In the genomic region with DNA sequence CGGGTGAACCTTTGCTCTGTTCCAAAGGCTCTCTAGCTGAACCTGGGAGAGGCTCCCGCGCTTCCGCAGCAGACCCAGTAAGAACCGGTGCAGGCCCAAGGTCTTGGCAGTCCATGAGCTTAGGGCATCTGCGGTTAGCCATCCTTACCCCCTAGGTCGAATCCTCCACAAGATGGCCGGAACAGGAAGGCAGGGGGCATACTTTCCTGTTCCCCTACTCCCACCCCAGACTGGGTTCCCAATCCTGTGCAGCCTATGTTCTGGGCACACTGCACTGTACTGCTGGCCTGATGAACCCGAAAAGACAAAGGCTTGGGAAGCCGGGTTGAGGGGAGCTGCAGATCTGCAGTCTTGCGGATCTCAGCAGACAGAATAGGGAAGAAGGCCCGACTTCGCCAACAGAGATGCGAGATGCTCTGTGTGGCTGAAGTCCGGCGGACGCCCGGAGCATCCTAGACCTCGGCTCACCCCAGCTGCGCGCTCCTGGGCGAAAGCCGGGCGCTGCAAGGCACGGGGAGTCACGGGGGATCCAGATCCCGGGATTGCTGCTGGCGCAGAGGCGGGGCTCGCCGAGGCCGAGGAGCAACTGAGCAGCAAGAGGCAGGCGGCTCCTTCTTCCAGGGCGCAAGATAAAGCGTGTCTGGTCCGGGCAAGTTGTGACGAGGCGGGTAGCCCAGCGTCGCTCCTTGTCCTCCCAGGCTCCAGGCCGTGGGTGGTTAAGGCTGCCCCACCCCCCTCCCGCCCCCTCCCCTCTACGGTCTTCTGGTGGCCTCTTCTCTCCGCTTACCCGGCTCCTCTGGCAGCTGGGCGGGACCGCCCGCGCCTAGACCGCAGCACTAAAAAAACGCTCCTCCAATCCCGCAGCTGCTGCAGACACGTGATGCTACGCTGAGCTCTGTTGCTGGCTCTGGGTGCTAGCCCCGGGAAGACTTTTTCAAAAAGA, we compare ENCODE assay signal across 9 mouse cellular contexts. TPM values are rescaled to one million over a fixed set of nuclear protein-coding genes. Genes with fewer than 3 reads are reported as not detected.
DNase-seq lines count a peak whose midpoint lies in the region; ATAC-seq and TF ChIP-seq lines count a peak whose summit lies in the region.
"Had no signal": no experiment of that assay in that cellular context is flagged by ENCODE, and none has a peak within 500 bp of the region (broad histone marks: within the 10 kb centered on the region; RNA-seq: fewer than 3 reads in every experiment).

TSS of gene Dzip1 (minus strand) at position 788 of the 943 bp plus-strand sequence.

- peaks cover 8% of the 10 kb centered on the region; the same call in 1 of the 2 replicates for H3K36me3 ChIP-seq in forebrain, embryonic 14.5 days (ENCODE audit: control insufficient read depth, insufficient read depth, low read length)
- H3K36me3 ChIP-seq in liver, postnatal 0 days (replicated peaks; ENCODE audit: insufficient read depth, low read length): no peaks in the 10 kb centered on the region
- H3K36me3 ChIP-seq in neural tube, embryonic 15.5 days: no peaks in the 10 kb centered on the region

- H3K4me1 ChIP-seq in brown adipose tissue, adult 24 weeks (ENCODE audit: control insufficient read depth, insufficient read depth, insufficient read length, low read length): no peaks in the 10 kb centered on the region
- peaks cover 42% of the 10 kb centered on the region for H3K4me1 ChIP-seq in forebrain, embryonic 14.5 days (ENCODE audit: control insufficient read depth, insufficient read depth, low read length)
- H3K4me1 ChIP-seq in liver, postnatal 0 days (ENCODE audit: insufficient read depth): peaks cover 15% of the 10 kb centered on the region
- H3K4me1 ChIP-seq in neural tube, embryonic 15.5 days: peaks cover 48% of the 10 kb centered on the region

- ATAC-seq in forebrain, embryonic 14.5 days: peak; percentile 97
- ATAC-seq in liver, postnatal 0 days: peak; percentile 66
- ATAC-seq in neural tube, embryonic 15.5 days (ENCODE audit: low FRiP score): peak; percentile 96

- peak within 1 kb of the TSS; percentile 85 for H3K9ac ChIP-seq in forebrain, embryonic 14.5 days (ENCODE audit: low read length)
- peak within 1 kb of the TSS; percentile 41 for H3K9ac ChIP-seq in liver, postnatal 0 days (replicated peaks)
- peak within 1 kb of the TSS; percentile 91 for H3K9ac ChIP-seq in neural tube, embryonic 15.5 days (replicated peaks)

- no peaks in the 10 kb centered on the region for H3K9me3 ChIP-seq in forebrain, embryonic 14.5 days (replicated peaks; ENCODE audit: control insufficient read depth, low read length)
- H3K9me3 ChIP-seq in liver, postnatal 0 days (ENCODE audit: low read length): no peaks in the 10 kb centered on the region
- H3K9me3 ChIP-seq in neural tube, embryonic 15.5 days (replicated peaks): no peaks in the 10 kb centered on the region

- TF ChIP-seq CTCF in liver, postnatal 0 days (IDR thresholded peaks at IDR 0.05; ENCODE audit: low read depth): no peak

- WGBS in forebrain, embryonic 14.5 days: under 1% methylated on average over 55 of the region's 55 CpGs
- 4% methylated on average over 49 of the region's 55 CpGs for WGBS in liver, postnatal 0 days (ENCODE audit: insufficient replicate concordance)
- WGBS in neural tube, embryonic 15.5 days: under 1% methylated on average over 55 of the region's 55 CpGs

- no peak within 1 kb of the TSS for H3K27ac ChIP-seq in brown adipose tissue, adult 24 weeks (replicated peaks; ENCODE audit: low read depth, low read length)
- H3K27ac ChIP-seq in forebrain, embryonic 14.5 days (ENCODE audit: low read depth, low read length): peak within 1 kb of the TSS; percentile 82
- H3K27ac ChIP-seq in liver, postnatal 0 days (ENCODE audit: low read depth): no peak within 1 kb of the TSS
- H3K27ac ChIP-seq in neural tube, embryonic 15.5 days (replicated peaks): peak within 1 kb of the TSS; percentile 95
- H3K27ac ChIP-seq: macrophage had no signal

- TF ChIP-seq EP300 in liver, postnatal 0 days (IDR thresholded peaks at IDR 0.05; ENCODE audit: low read depth): no peak

- intact Hi-C loops in heart, postnatal 10 days (cut with DNase I): no loop called here

- H3K4me3 ChIP-seq in brown adipose tissue, adult 24 weeks (ENCODE audit: insufficient read depth, low read depth, low read length): peak within 1 kb of the TSS; percentile 53
- peak within 1 kb of the TSS; percentile 57 for H3K4me3 ChIP-seq in forebrain, embryonic 14.5 days (ENCODE audit: low read depth, low read length)
- peak within 1 kb of the TSS; percentile 49 for H3K4me3 ChIP-seq in liver, postnatal 0 days (ENCODE audit: low read depth, low read length)
- H3K4me3 ChIP-seq in neural tube, embryonic 15.5 days (replicated peaks): peak within 1 kb of the TSS; percentile 81

- H3K27me3 ChIP-seq in forebrain, embryonic 14.5 days (replicated peaks; ENCODE audit: control insufficient read depth, insufficient read depth, low read length): no peaks in the 10 kb centered on the region
- H3K27me3 ChIP-seq in liver, postnatal 0 days (ENCODE audit: insufficient read depth, low read length): peaks cover 54% of the 10 kb centered on the region
- H3K27me3 ChIP-seq in neural tube, embryonic 15.5 days (replicated peaks): no peaks in the 10 kb centered on the region

- H3K4me2 ChIP-seq in forebrain, embryonic 14.5 days (ENCODE audit: low read length): peak within 1 kb of the TSS; percentile 61
- peak within 1 kb of the TSS; percentile 74 for H3K4me2 ChIP-seq in liver, postnatal 0 days (ENCODE audit: low read depth, low read length)
- H3K4me2 ChIP-seq in neural tube, embryonic 15.5 days: peak within 1 kb of the TSS; percentile 88

- DNase-seq in ES-CJ7 (ENCODE audit: low read depth, low spot score): peak; percentile 88
- DNase-seq in forebrain, embryonic 14.5 days (ENCODE audit: low spot score): peak; percentile 93
- DNase-seq in heart, postnatal 10 days: peak; percentile 68 to 73
- DNase-seq in kidney, postnatal 4 days: peak; percentile 74 to 84
- no peak for DNase-seq in liver, postnatal 0 days
- DNase-seq in thymus, postnatal 36 days: peak; percentile 70 to 81

RNA-seq across cellular contexts. Expression of gene Dzip1, which starts in this region (rescaled TPM):
- 0.58 and 1.5 TPM in 2 replicates for polyA plus RNA-seq in brown adipose tissue, adult 24 weeks (2012; ENCODE audit: insufficient read depth, insufficient read length, missing spikeins)
- 30.2 and 40.4 TPM in 2 replicates for polyA plus RNA-seq in forebrain, embryonic 14.5 days (2014; fragmentation: Nextera tagmentation; extraction: Ambion mirVana)
- 1 to 10 TPM; 4.0 to 5.4 TPM for total RNA-seq in heart, postnatal 10 days (2021)
- 0.42 and 0.75 TPM in 2 replicates for polyA plus RNA-seq in liver, postnatal 0 days (2015; fragmentation: Nextera tagmentation; extraction: Ambion mirVana)
- 86.1 and 100 TPM in 2 replicates for polyA plus RNA-seq in neural tube, embryonic 15.5 days (2015; fragmentation: Nextera tagmentation; extraction: Ambion mirVana)

Comparison
In these comparisons a context has a peak if more than half of its experiments do, and no peak if none do; other contexts are left out.
1. RNA of gene Dzip1 (polyA plus RNA-seq): 86.1 to 100 TPM in neural tube, embryonic 15.5 days and 30.2 to 40.4 TPM in forebrain, embryonic 14.5 days; 0.58 to 1.5 TPM in brown adipose tissue, adult 24 weeks and 0.42 to 0.75 TPM in liver, postnatal 0 days; every median in the first group is over 10 times any median in the second.
2. Peak in ATAC-seq, H3K4me3 ChIP-seq, H3K9ac ChIP-seq and H3K4me2 ChIP-seq in liver, postnatal 0 days; RNA of the gene not detected or under 1 TPM.
3. H3K27ac ChIP-seq: peak in forebrain, embryonic 14.5 days (single experiment) and neural tube, embryonic 15.5 days (single experiment); none in brown adipose tissue, adult 24 weeks (single experiment) and liver, postnatal 0 days (single experiment).
4. H3K9ac ChIP-seq: peak in every context shown above with its lines; median percentile 91 in neural tube, embryonic 15.5 days; 85 in forebrain, embryonic 14.5 days; 41 in liver, postnatal 0 days.
5. Peak in every context shown above with its lines, with median percentiles within 50 percentile points of each other: H3K4me3 ChIP-seq, ATAC-seq and H3K4me2 ChIP-seq.